Mouse (Mus musculus) small intestine, adult 10 weeks (tissue): ENCODE measurements around the gene Nrg3. TPM values are rescaled to one million over a fixed set of nuclear protein-coding genes. Genes with fewer than 3 reads are reported as not detected.

Experiments used
- polyA plus RNA-seq: library from polyadenylated mRNA; stranded (reverse); fragments of 350-450 nt; fragmentation: Illumina TruSeq; extraction: RNeasy Lipid Tissue Mini Kit (QIAGEN cat#74804); gene quantifications from one replicate; pipeline ENCODE4 v1.2.3, GENCODE M21; 2014; ENCODE audit warnings: low replicate concordance

The Nrg3 gene
- not detected for polyA plus RNA-seq

GRCm38 (mm10) chr14:39472790-39473761 lies at the start of gene Nrg3:
Gene Nrg3, minus strand, starts transcription at chr14:39473088.

